Mouse (Mus musculus) neural tube, embryonic 13.5 days (tissue): ENCODE measurements around the gene Rtel1. TPM values are rescaled to one million over a fixed set of nuclear protein-coding genes. Genes with fewer than 3 reads are reported as not detected.
A peak's percentile ranks its signal among the peaks of the same experiment; 100 is the strongest.

Experiments used
- ATAC-seq: fragments of 200-750 bp; cut with Nextera tagmentation; 2 replicates; pipeline ENCODE4 v1.8.0; 2017; ENCODE audit warnings: low read depth, mild to moderate bottlenecking, moderate TSS enrichment, moderate library complexity
- H3K27ac ChIP-seq: fragments of 300-500 bp; sonication (generic); replicated peaks from 2 replicates; pipeline ENCODE4 v1.5.1; 2015; ENCODE audit warnings: moderate library complexity, mild to moderate bottlenecking, inconsistent platforms
- H3K27me3 ChIP-seq: fragments of 300-500 bp; sonication (generic); 2 replicates; pipeline ENCODE4 v1.6.1; 2015; ENCODE audit warnings: mild to moderate bottlenecking, inconsistent platforms
- H3K36me3 ChIP-seq: fragments of 300-500 bp; sonication (generic); 2 replicates; pipeline ENCODE4 v1.6.1; 2015; ENCODE audit warnings: mild to moderate bottlenecking, inconsistent platforms
- H3K4me1 ChIP-seq: fragments of 300-500 bp; sonication (generic); replicated peaks from 2 replicates; pipeline ENCODE4 v1.6.1; 2015; ENCODE audit warnings: inconsistent platforms
- H3K4me2 ChIP-seq: fragments of 300-500 bp; sonication (generic); 2 replicates; pipeline ENCODE4 v1.6.1; 2015; ENCODE audit warnings: inconsistent platforms, mild to moderate bottlenecking, moderate library complexity
- H3K4me3 ChIP-seq: fragments of 300-500 bp; sonication (generic); 2 replicates; pipeline ENCODE4 v1.5.1; 2015; ENCODE audit warnings: mild to moderate bottlenecking, inconsistent platforms
- H3K9ac ChIP-seq: fragments of 300-500 bp; sonication (generic); 2 replicates; pipeline ENCODE4 v1.6.1; 2015; ENCODE audit warnings: moderate library complexity, mild to moderate bottlenecking, inconsistent platforms
- H3K9me3 ChIP-seq: fragments of 300-500 bp; sonication (generic); 2 replicates; pipeline ENCODE4 v1.6.1; 2016; ENCODE audit warnings: inconsistent platforms
- WGBS: fragments of 180-500 bp; shearing (Covaris S2); methylation state at CpG from one replicate; pipeline ENCODE4 v1.1.7; 2015; 5-methylcytosine and 5-hydroxymethylcytosine counted together
- polyA plus RNA-seq: library from polyadenylated mRNA; unstranded; fragments of >200 nt; fragmentation: Nextera tagmentation; extraction: Ambion mirVana; gene quantifications from 2 replicates; pipeline ENCODE4 v1.2.1, GENCODE M21; 2015

The Rtel1 gene
- polyA plus RNA-seq, 1 experiment from 2014 or later: 28.8 TPM

GRCm38 (mm10) chr2:181379778-181380177, 60.2 kb downstream of the Rtel1 start, which contains the start of gene Lime1:
Gene Lime1, plus strand, starts transcription at chr2:181380078.
- H3K36me3 ChIP-seq: peaks cover 67% of the 10 kb centered on the region
- no peak within 1 kb of the TSS for H3K4me3 ChIP-seq
- no peaks in the 10 kb centered on the region for H3K27me3 ChIP-seq
- no peaks in the 10 kb centered on the region for H3K4me1 ChIP-seq
- H3K9me3 ChIP-seq: no peaks in the 10 kb centered on the region
- no peak within 1 kb of the TSS for H3K4me2 ChIP-seq
- no peak for ATAC-seq
- no peak within 1 kb of the TSS for H3K9ac ChIP-seq
- no peak within 1 kb of the TSS for H3K27ac ChIP-seq
- 94% methylated on average over 12 of the region's 12 CpGs for WGBS

GRCm38 (mm10) chr2:181380251-181380650, 60.7 kb downstream of the Rtel1 start:
- no peak overlapping the region for H3K4me2 ChIP-seq
- no peaks in the 10 kb centered on the region for H3K4me1 ChIP-seq
- peaks cover 72% of the 10 kb centered on the region for H3K36me3 ChIP-seq
- H3K9me3 ChIP-seq: no peaks in the 10 kb centered on the region
- no peak overlapping the region for H3K27ac ChIP-seq
- WGBS: 84% methylated on average over 5 of the region's 5 CpGs
- H3K9ac ChIP-seq: no peak overlapping the region
- no peaks in the 10 kb centered on the region for H3K27me3 ChIP-seq
- no peak for ATAC-seq
- no peak overlapping the region for H3K4me3 ChIP-seq

GRCm38 (mm10) chr2:181381107-181381506, 61.6 kb downstream of the Rtel1 start:
- Histone ChIP-seq H3K9ac (no peak overlapping the region), H3K36me3 (peaks cover 79% of the 10 kb centered on the region), H3K4me3 (no peak overlapping the region), H3K27ac (no peak overlapping the region), H3K4me1 (no peaks in the 10 kb centered on the region), H3K4me2 (no peak overlapping the region), H3K27me3 (no peaks in the 10 kb centered on the region), H3K9me3 (no peaks in the 10 kb centered on the region)
- ATAC-seq: no peak
- 88% methylated on average over 5 of the region's 5 CpGs for WGBS

- Histone ChIP-seq H3K4me2 (no peak overlapping the region), H3K9ac (no peak overlapping the region), H3K4me1 (no peaks in the 10 kb centered on the region), H3K4me3 (no peak overlapping the region), H3K36me3 (peaks cover 86% of the 10 kb centered on the region), H3K27me3 (no peaks in the 10 kb centered on the region), H3K27ac (no peak overlapping the region), H3K9me3 (no peaks in the 10 kb centered on the region)
- no peak for ATAC-seq
- WGBS: 91% methylated on average over 6 of the region's 6 CpGs
Measured at GRCm38 (mm10) chr2:181381631-181382306, 62.2 kb downstream of the Rtel1 start.

GRCm38 (mm10) chr2:181384463-181384862, 64.9 kb downstream of the Rtel1 start:
- Histone ChIP-seq H3K4me1 (no peaks in the 10 kb centered on the region), H3K9me3 (no peaks in the 10 kb centered on the region), H3K9ac (no peak overlapping the region), H3K36me3 (peaks cover 77% of the 10 kb centered on the region), H3K27me3 (no peaks in the 10 kb centered on the region), H3K4me3 (no peak overlapping the region), H3K4me2 (no peak overlapping the region), H3K27ac (no peak overlapping the region)
- WGBS: 91% methylated on average over 7 of the region's 7 CpGs
- ATAC-seq: no peak

- no peak overlapping the region for H3K4me3 ChIP-seq
Measured at GRCm38 (mm10) chr2:181384919-181385391, 65.4 kb downstream of the Rtel1 start.

GRCm38 (mm10) chr2:181385885-181386284, 66.3 kb downstream of the Rtel1 start:
- no peak for ATAC-seq
- no peak overlapping the region for H3K4me3 ChIP-seq
- no peaks in the 10 kb centered on the region for H3K27me3 ChIP-seq
- H3K4me2 ChIP-seq: no peak overlapping the region
- 72% methylated on average over 3 of the region's 3 CpGs for WGBS
- H3K27ac ChIP-seq: no peak overlapping the region
- no peak overlapping the region for H3K9ac ChIP-seq
- peaks cover 72% of the 10 kb centered on the region for H3K36me3 ChIP-seq
- no peaks in the 10 kb centered on the region for H3K9me3 ChIP-seq
- no peaks in the 10 kb centered on the region for H3K4me1 ChIP-seq

More at GRCm38 (mm10) chr2:181384919-181385391, 65.4 kb downstream of the Rtel1 start:
- 90% methylated on average over 4 of the region's 4 CpGs for WGBS
- Histone ChIP-seq H3K4me1 (no peaks in the 10 kb centered on the region), H3K9me3 (no peaks in the 10 kb centered on the region), H3K36me3 (peaks cover 73% of the 10 kb centered on the region), H3K27me3 (no peaks in the 10 kb centered on the region), H3K27ac (no peak overlapping the region), H3K4me2 (no peak overlapping the region), H3K9ac (no peak overlapping the region)
- 0 out of 2 replicates have a peak, but pooled peaks have one; percentile 28 for ATAC-seq

GRCm38 (mm10) chr2:181386663-181387210, 67.2 kb downstream of the Rtel1 start:
- no peak overlapping the region for H3K4me3 ChIP-seq
- H3K27ac ChIP-seq: no peak overlapping the region
- H3K27me3 ChIP-seq: no peaks in the 10 kb centered on the region
- H3K36me3 ChIP-seq: peaks cover 72% of the 10 kb centered on the region
- no peaks in the 10 kb centered on the region for H3K4me1 ChIP-seq
- H3K9me3 ChIP-seq: no peaks in the 10 kb centered on the region
- ATAC-seq: no peak
- WGBS: 86% methylated on average over 4 of the region's 4 CpGs
- H3K4me2 ChIP-seq: no peak overlapping the region
- H3K9ac ChIP-seq: no peak overlapping the region

- whole genome bisulfite sequencing: 81% methylated on average over 4 of the region's 4 CpGs
- peaks cover 55% of the 10 kb centered on the region for H3K36me3 ChIP-seq
- no peaks in the 10 kb centered on the region for H3K27me3 ChIP-seq
- H3K4me1 ChIP-seq: no peaks in the 10 kb centered on the region
- no peak overlapping the region for H3K4me3 ChIP-seq
- no peaks in the 10 kb centered on the region for H3K9me3 ChIP-seq
- no peak overlapping the region for H3K9ac ChIP-seq
- H3K27ac ChIP-seq: no peak overlapping the region
- no peak overlapping the region for H3K4me2 ChIP-seq
- no peak for ATAC-seq
Measured at GRCm38 (mm10) chr2:181390136-181390870, 70.8 kb downstream of the Rtel1 start.

GRCm38 (mm10) chr2:181391022-181391421, 71.5 kb downstream of the Rtel1 start:
- H3K9ac ChIP-seq: no peak overlapping the region
- peaks cover 51% of the 10 kb centered on the region for H3K36me3 ChIP-seq
- H3K4me3 ChIP-seq: no peak overlapping the region
- WGBS: 88% methylated on average over 15 of the region's 15 CpGs
- H3K4me2 ChIP-seq: no peak overlapping the region
- 0 out of 2 replicates have a peak, but pooled peaks have one; percentile 20 for ATAC-seq
- no peaks in the 10 kb centered on the region for H3K9me3 ChIP-seq
- H3K27me3 ChIP-seq: no peaks in the 10 kb centered on the region
- H3K4me1 ChIP-seq: no peaks in the 10 kb centered on the region
- H3K27ac ChIP-seq: no peak overlapping the region

- H3K4me2 ChIP-seq: no peak overlapping the region
- no peaks in the 10 kb centered on the region for H3K4me1 ChIP-seq
- no peak for ATAC-seq
- H3K27ac ChIP-seq: no peak overlapping the region
- no peaks in the 10 kb centered on the region for H3K9me3 ChIP-seq
- no peak overlapping the region for H3K4me3 ChIP-seq
- H3K27me3 ChIP-seq: no peaks in the 10 kb centered on the region
- H3K9ac ChIP-seq: no peak overlapping the region
- WGBS: 77% methylated on average over 2 of the region's 2 CpGs
- peaks cover 46% of the 10 kb centered on the region for H3K36me3 ChIP-seq
Measured at GRCm38 (mm10) chr2:181391541-181391940, 72.0 kb downstream of the Rtel1 start.

GRCm38 (mm10) chr2:181392600-181393213, 73.2 kb downstream of the Rtel1 start:
- peak; percentile 78; the same call in 1 of the 2 replicates for ATAC-seq
- H3K4me2 ChIP-seq: no peak overlapping the region
- H3K4me3 ChIP-seq: no peak overlapping the region
- no peak overlapping the region for H3K27ac ChIP-seq
- peaks cover 37% of the 10 kb centered on the region for H3K36me3 ChIP-seq
- H3K27me3 ChIP-seq: no peaks in the 10 kb centered on the region
- no peak overlapping the region for H3K9ac ChIP-seq
- 29% methylated on average over 4 of the region's 4 CpGs for WGBS
- H3K9me3 ChIP-seq: no peaks in the 10 kb centered on the region
- peaks cover 8% of the 10 kb centered on the region; the same call in 1 of the 2 replicates for H3K4me1 ChIP-seq
